Mouse (Mus musculus): Measurements from ENCODE around the gene Nhsl1.

Nhsl1 gene

DNA sequence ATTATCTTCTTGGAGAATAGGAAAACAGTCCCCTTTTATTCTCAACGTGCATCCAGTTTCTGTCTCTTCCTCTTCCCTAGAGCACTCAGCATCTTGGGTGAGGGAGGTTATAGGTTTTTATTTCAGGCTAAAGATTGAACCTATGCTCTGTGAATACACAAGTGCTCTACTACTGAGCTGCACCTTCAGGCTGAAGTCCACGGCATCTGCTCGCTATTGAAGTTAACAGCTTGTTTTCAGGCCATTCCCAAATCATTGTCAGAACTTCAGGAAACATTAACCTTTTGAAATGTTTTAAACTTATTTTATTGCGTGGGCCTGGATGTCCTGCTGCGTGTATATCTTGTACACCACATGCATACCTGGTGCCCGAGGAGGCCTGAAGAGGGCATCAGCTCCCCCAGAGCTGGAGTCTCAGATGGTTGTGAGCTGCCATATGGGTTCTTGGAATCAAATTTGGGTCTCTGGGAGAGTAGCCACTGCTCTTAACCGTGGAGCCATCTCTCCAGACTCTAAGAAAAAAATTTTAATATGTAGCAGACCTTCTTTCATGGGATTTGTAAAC, 169.5 kb downstream of the Nhsl1 start:
- no peak for DNase-seq (ENCODE audit: low spot score)

DNA sequence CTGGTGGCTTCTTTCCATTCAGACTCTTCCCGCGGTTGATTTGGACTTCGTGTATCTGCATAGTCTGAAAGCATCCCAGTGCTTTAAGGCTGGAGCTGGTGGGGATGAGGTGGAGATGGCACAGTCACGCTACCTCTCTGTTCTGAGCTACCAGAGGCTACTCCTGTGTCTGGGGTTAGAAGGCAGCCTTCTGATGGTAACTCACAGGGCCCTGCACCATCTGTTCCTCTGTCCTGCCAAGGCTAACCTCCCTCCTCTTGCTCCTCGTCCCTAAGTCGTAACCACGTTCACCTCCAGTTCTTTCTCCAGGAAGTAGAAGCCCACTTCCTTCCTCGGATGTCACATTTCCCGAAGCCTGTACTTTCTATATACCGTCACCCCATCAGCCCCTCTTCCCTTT, 171.2 kb downstream of the Nhsl1 start:
- DNase-seq (ENCODE audit: low spot score): no peak

DNA sequence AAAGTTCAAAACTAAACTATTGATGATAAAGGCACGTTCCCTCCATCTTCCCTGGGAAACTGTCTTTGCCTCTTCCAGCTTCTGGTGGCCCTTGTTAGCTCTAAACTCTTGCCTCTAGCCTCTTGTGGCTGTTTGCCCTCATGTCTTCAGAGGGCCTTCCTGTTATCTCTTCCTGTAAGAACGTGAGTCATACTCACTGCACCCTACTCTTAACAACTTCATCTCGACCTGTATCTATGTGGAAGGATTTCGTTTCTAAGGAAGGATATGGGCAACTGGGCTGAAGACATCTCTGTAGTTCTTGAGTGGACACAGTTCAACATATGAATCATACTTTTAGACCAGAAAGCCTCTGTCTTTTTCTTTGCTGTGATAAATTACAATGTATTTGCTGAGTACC, 173.2 kb downstream of the Nhsl1 start:
- no peak for DNase-seq (ENCODE audit: low spot score)

DNA sequence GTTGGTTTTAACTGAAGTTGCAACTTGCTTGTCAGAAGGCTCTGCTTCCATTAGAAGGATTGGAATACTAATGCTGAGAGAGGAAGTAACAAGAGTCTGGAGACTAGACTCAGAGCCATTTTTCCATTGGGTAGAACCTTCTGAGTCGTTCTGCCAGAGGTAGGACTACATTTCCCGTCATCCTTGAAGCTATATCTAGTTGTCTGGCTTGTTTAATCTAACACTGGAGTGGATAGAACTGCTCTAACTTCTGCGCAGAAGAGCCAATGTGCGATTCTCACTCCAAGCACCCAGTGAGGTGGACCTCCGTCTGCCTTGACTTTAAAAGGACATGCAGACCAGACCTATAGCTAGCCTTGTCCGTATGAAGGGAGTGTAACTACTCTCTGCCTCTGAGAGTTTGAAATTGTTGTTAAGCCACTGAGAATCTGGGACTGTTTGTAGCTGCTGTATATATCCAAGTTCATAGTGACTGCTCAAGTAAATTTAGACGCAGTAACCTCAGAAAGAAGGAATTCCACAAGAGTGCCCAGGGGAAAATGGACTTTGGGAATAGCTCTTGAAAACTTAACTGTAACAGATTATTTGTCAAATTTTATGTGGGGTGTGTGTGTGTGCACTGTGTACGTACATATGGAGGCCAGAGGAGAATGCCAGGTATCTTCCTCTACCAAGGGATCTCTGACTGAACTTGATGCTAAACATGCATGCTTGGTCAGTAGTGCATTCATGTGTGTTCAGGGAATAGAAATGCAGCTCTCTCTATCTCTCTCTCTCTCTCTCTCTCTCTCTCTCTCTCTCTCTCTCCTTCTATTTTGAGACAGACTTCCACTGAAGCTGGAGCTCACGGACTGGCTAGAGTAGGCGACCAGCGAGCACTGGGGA, 174.5 kb downstream of the Nhsl1 start:
- DNase-seq (ENCODE audit: low spot score): no peak

DNA sequence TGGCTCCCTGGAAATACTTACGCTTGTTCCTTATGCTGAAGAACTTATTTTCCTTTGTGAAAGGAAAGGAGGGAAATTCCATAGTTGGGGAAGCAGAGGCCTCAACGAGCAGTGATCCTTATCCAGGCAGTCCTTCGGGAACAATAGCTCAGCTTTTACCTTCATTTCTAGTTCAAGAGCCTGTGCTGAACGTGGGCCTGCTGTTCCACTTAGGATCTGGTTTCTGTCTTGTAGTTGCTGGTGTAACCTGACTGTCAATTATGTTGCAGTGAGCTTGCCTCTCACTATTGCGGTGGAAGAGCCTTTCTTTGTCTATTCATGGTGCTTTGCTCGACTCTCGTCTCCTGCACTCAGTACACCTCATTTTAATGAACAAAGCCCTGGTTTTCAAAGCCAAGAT, 175.5 kb downstream of the Nhsl1 start:
- DNase-seq (ENCODE audit: low spot score): no peak

DNA sequence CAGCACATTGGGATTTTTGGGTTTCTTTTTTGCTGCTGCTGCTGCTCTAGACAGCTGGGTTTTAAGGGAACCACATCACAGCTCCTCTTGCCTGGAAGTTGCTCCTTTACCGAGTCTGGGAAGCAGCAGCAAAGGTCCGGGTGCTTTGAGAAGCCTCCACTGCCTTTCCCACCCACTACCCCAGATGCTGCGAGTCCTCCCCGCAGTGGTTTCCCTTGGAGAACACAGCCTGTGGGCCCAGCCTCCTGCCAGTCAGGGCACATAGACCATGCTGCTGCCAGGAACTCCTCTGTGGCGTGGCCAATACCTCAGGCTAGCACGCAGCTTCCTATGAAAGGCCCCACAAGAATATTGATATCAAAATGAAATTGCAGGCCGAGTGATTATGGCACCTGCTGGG, 178.3 kb downstream of the Nhsl1 start:
- DNase-seq (ENCODE audit: low spot score): no peak

DNA sequence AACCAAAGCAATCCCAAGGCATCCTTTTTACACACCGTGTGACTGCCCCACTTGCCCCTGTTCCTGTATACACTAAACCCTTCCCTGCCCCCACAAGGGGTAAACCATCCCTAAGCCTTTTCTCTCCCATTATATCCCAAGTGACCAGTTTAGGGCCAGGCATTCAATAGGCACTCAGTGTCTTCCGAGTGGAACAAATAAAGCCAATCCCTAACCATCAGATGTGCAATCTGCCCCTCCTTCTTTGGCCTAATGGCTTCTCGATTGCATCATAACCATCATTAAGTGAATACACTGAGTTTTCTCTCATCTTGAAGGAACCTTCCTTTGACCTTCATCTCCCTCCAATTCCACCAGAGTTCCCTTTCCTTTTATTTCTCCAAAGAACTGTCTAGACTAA, 183.2 kb downstream of the Nhsl1 start:
- no peak for DNase-seq (ENCODE audit: low spot score)

DNA sequence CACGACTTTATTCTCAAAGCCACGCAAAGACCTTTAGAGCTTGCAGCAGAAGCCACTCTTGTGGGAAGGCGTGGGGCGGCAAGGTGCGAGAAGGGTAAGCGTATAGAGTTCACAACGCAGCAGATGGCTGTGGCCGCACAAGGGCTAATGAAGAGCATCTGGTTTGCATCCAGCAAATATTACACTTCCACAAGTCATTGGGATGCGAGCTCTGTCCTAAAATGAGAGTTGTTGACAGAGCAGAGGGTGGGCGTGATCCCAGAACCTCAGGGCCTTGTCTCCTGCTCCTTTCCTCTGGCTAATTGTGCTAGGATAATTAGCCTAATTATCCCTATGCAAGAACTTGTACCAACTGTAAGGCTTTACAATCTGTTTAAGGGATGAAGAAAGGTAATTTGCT, 186.9 kb downstream of the Nhsl1 start:
- no peak for DNase-seq (ENCODE audit: low spot score)

DNA sequence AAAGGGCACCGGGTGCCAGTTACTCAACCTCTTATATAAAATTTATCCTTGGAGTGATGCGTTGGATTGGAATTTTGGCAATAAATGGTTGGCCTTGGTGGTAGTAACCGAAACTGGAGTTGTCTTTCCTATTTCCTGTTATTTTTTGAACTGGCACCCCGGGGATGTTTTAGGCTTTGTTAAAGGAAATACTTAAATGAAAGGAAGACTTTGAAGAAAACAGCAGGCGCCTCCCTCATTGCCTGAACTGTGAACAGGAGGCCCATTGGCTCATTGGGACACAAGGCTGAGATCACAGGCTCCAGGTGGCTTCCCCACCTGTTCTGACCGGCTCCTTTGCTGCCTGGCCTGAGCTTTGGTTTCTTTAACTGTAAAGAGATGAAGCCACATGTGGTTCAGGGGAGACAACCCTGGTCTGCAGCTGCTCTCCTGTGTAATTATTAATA, 187.7 kb downstream of the Nhsl1 start:
- DNase-seq (ENCODE audit: low spot score): no peak

DNA sequence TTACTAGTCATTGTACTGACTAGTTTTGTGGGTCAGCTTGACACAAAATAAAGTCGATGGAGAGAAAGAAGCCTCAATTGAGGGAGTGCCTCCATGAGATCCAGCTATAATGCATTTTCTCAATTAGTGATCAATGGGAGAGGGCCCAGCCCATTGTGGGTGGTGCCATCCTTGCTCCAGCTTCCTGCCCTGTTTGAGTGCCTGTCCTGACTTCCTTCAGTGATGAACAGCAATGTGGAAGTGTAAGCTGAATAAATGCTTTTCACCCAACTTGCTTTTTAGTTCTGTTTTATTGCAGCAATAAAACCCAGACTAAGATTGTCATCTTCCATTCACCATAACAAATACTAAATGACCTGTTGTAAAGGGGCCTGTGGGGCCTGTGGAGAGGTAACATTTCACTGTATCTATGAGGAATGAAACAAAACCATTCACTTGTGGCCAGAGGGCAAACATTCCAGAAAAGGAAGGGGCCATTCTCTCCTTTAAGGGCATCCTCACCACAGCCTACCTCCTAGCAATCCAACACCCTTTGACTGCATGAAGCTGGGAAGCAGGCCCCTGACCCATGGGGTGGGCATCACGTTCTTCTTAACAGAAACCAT, 189.2 kb downstream of the Nhsl1 start:
- no peak for DNase-seq (ENCODE audit: low spot score)

DNA sequence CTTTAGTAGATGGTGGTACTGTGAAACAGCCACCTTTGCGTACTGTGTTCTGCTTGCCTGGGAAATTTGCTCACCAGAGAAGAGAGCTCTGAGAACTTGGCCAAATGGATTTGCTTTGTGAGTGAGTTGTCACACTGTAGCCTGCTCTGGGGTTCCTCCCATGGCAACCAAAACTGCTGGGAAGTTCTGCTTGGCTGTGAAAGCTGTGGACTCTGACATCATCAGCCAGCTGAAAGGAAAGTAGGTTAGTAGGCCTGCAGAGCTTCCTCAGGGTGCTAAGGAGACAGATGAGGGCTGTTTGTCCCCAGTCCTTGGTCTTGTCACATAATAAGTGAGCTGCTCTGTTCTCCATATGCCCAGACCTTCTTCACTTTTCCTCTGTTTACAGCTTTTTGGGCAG, 189.8 kb downstream of the Nhsl1 start:
- no peak for DNase-seq (ENCODE audit: low spot score)

DNA sequence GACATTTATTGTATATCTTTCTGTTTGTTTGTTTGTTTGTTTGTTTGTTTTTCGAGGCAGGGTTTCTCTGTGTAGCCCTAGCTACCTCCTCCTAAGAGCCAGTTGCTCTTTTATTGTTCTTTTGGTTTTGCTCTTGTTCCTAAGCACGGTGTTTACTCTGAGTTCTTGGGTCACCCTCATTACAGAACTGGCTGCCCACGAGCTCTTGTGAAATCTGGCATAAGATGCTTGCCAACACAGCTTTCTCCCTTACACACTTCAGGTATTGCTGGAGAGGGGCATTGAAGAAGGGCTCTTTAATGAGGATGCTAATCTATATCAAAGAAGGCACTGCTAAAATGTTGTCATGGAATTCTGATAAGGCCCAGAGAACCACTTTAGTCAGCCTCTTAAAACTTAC, 191.9 kb downstream of the Nhsl1 start:
- DNase-seq (ENCODE audit: low spot score): no peak

DNA sequence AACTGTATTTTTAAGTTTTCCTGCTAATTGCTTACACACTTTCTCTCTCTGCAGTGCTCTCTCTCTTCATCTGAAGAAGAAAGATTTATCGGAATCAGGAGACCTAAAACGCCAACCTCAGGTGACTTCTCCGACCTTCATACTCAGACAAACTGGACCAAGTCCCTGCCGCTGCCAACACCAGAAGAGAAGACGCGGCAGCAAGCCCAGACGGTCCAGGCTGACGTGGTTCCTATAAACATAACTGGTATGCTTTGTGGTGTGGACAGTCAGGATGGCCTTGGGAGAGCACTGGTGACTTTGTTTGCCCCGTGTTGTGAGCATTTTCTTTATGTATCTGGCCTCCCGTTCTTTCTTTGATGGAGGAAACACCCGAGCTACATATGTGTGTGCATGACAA, 192.7 kb downstream of the Nhsl1 start:
- DNase-seq (ENCODE audit: low spot score): no peak

DNA sequence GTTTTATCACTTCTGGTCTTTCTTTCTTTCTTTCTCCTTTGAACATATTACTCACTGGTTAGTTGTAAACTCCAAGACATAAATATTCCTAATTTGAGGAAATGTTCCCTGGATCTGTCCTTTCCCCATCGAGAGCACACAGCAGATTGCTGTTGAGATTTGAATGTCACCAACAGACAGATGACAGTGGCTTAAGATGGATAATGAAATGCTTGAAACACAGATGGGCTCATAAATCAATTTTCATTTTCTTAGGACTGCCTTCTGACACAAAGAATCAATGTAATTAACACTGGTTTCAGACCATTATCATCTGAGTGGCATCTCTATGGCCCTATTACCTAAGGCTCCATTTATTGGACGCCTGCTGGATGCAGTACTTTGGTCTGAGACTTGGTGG, 203.8 kb downstream of the Nhsl1 start:
- no peak for DNase-seq (ENCODE audit: low spot score)

DNA sequence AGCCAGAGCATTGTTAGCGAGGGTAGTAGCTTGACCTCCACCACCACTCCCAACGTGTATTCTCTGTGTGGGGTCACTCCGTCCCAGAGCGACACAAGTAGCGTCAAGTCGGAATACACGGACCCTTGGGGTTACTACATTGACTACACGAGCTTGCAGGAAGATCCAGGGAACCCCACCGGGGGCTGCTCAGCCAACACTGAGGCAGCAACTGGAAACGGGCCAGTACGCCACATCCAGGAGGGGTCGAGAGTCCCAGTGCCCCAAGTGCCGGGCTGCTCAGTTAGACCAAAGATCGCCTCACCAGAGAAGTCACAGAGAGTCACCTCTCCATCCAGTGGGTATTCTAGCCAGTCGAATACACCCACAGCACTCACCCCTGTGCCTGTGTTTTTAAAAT, 206.5 kb downstream of the Nhsl1 start:
- DNase-seq (ENCODE audit: low spot score): no peak

DNA sequence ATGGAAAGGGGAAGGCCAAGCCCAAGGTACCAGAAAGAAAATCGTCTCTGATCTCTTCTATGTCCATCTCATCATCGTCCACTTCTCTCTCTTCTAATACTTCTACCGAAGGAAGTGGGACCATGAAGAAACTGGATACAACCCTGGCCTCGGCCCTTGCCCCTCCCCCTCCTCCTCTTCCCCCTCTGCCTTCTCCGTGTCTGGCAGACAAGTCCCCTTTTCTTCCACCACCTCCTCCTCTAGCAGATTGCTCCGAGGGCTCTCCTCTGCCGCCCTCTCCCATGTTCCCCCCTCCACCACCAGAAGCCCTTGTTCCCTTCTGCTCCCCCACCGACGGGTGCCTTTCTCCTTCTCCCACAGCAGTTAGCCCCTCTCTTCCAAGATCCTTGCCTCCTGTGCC, 206.9 kb downstream of the Nhsl1 start:
- DNase-seq (ENCODE audit: low spot score): no peak

DNA sequence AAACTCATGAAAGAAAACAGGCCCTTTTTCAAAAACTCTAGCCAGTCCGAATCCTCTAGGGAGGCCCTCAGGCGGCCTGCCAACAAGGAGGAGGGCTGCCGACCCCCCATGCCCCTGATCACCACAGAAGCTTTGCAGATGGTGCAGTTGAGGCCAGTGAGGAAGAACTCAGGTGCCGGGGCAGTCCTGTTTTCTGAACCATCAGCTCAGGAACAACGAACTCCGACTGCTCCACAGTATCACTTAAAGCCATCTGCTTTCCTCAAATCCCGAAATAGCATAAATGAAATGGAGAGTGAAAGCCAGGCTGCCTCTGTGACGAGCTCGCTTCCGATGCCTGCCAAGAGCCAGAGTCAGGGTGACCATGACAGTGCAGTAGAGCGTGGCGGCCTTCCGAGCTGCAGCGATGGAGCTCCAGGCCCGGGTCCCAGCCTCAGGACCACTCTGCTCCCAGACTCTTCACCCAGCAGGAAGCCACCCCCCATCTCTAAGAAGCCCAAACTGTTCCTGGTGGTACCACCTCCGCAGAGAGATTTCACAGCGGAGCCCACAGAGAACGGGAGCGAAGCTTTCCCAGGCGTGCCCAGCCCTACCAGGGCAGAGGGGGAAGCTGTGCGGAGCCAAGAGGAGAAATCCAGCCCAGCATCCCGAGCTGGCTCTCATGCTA, 207.5 kb downstream of the Nhsl1 start:
- DNase-seq (ENCODE audit: low spot score): no peak

DNA sequence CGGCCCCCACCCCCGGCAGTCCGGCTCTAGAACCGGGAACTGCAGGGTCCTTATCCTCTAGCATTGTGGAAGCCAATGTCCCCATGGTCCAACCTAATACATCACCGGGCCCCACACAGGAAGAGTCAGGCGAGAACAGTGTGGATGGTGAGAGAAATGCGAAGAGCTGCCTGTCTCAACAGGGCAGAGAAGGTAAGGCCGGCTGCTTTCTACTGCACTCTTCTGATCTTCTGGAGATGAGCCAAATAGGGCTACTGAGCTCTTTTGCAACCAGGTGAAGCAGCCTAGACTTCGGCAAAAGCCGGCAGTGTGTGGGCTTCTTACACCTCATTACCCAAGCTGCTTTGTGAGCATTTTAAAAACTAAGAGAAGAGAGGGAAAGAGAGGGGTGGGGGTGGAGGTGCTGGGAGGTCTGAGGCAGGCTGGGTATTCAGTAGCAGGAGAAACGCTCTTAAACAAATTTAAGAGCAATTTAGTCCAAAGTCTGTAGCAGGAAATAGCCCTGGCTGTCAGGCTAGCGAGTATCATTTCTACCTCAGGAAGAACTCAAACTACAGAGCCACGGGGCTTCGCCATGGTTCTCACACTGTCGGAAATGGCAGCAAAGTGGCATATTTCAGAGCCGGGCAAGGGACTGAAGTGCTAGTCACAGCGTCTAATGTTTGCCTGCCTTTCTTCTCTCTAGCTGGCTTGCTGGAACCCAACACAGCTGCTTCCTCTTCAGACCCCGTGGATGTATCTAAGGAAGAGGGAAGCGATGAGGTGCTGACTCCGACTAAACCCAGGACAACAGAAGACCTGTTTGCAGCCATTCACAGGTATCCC, 208.3 kb downstream of the Nhsl1 start:
- DNase-seq (ENCODE audit: low spot score): no peak

DNA sequence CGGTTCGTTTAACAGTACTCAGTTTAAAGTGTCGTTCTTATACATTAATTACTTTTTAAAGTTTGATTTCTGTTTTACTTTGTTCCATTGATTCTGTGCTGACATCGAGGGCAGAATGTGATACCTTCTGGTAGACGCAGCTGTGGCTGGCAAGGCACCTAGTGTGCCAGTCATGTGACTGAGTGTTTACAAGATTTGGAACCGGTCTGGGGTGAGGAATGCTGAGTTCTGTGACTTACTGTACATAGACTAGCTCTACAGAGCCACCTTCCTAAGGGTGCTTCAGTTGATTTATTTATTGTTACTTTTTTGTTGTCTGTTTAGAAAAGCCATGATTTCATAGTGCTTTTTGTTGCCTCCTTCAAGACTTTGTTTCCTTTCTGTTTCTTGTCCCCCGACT, 209.0 kb downstream of the Nhsl1 start:
- peak; percentile 31 for DNase-seq (ENCODE audit: low spot score)

DNA sequence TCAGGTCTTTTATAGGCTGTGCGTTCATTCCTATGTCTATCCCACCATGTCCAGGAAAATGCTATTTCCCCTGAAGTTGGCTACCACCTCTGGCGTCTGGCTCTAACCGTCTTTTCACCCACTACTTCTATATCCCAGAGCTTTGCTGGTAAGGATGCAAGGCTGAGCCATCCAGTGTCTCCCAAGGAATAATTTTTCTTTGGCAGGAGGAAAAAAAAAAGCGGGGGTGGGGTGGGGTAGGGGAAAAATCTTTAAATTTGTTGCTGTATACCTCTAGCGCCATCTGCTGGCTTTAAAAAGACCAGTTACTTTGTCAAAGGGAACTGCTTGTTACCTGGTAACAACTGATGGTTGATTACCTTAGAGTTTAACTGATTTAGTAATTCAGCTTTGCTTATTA, 209.7 kb downstream of the Nhsl1 start:
- peak; percentile 20 for DNase-seq (ENCODE audit: low spot score)

DNA sequence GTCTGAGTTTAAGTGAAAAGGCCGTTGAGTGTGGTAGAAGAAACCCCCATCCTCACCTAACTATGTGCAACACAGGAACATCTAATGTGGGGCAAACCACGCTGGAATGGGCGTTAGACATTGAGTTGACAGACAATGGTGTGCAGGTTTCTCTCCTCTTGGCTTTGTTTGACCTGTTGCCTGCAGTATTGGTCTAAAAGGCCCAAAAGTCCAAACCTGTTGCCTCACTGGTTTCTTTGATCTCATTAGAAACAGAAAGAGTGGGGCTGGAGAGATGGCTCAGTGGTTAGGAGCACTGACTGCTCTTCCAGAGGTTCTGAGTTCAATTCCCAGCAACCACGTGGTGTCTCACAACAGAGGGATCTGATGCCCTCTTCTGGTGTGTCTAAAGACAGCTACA, 210.4 kb downstream of the Nhsl1 start:
- DNase-seq (ENCODE audit: low spot score): no peak

DNA sequence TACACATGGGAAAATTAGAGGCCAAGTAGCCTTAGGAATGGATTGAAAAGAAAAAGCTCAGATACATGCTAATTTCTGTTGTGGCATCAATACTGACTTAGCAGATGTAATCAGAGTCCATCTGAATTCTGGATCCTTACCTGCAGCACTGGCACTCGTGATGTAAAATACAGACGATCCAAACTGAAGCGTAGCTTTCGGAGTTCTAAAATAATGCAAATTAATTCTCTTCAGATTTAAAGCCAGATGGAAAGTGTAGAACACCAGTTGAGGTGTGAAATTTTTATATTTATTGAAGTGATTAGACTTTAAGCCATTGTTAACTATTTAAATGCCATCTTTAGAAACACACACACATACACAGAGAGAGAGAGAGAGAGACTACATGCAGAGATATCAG, 211.4 kb downstream of the Nhsl1 start:
- DNase-seq (ENCODE audit: low spot score): no peak

Data from lung, postnatal 25 days (tissue).